Comparison of ENCODE assay signal across 13 mouse cellular contexts in the genomic region with DNA sequence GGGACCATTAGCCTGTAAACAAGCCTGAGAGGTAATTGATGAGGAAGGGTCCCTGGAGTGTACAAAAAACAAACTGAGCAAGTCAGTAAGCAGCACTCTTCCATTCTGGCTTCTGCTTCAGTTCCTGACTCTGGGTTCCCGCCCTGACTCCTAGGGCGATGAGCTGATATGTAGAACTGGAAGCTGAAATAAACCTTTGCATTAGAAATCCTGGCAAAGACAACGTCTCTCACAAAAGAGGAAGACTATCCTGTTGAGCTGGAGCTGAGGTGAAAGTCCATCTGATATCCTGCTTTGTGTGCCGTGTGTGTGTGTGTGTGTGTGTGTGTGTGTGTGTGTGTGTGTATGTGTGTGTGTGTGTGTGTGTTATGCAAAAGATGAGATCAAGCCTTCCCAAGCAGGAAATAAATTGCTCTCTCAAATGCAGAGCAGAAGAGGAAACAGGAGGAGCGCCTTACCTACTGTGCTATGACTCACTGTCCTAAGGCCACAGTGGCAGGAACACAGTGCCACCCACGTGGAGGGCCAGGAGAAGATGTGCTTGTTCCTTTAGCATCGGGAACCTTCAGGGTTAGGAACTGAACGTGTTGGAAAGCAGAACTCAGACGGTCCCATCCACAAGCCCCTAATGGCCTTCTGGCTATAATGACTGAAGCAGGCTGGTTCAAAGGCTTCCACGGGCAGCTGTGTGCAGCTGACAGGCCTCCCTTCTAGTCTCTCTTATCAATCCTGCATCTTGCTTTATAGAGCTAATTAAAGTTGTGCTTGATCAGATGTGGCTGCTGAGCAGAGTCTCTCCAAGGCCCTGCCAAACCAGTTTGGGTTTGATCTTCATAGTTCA. TPM values are rescaled to one million over a fixed set of nuclear protein-coding genes. Genes with fewer than 3 reads are reported as not detected.
DNase-seq lines count a peak whose midpoint lies in the region; ATAC-seq and TF ChIP-seq lines count a peak whose summit lies in the region.
"Had no signal": no experiment of that assay in that cellular context is flagged by ENCODE, and none has a peak within 500 bp of the region (broad histone marks: within the 10 kb centered on the region; RNA-seq: fewer than 3 reads in every experiment).

No protein-coding gene starts in this region.

- ATAC-seq in kidney, embryonic 14.5 days (ENCODE audit: low FRiP score, low TSS enrichment) = peak; percentile 58; the same call in 1 of the 2 replicates
- no peak for ATAC-seq in heart, embryonic 12.5 days (ENCODE audit: insufficient number of reproducible peaks, low FRiP score)
- no peak for ATAC-seq in CD4-positive, CD25-positive, alpha-beta regulatory T cell, adult 4 months
- ATAC-seq: forebrain, embryonic 13.5 days had no signal

- H3K9me3 ChIP-seq in kidney, embryonic 14.5 days (ENCODE audit: control insufficient read depth, low read length) = no peaks in the 10 kb centered on the region
- no peaks in the 10 kb centered on the region for H3K9me3 ChIP-seq in heart, embryonic 12.5 days (replicated peaks)
- H3K9me3 ChIP-seq: embryonic facial prominence, embryonic 12.5 days; forebrain, embryonic 13.5 days; lung, embryonic 15.5 days had no signal

- H3K36me3 ChIP-seq in kidney, embryonic 14.5 days (ENCODE audit: control insufficient read depth, insufficient read depth, low read length) = no peaks in the 10 kb centered on the region
- H3K36me3 ChIP-seq in testis, adult 2 months (ENCODE audit: control insufficient read depth, insufficient read depth, low read length) = no peaks in the 10 kb centered on the region
- H3K36me3 ChIP-seq in heart, embryonic 12.5 days = no peaks in the 10 kb centered on the region
- H3K36me3 ChIP-seq: embryonic facial prominence, embryonic 12.5 days; lung, embryonic 15.5 days had no signal

- no peak for TF ChIP-seq POLR2A in testis, adult 2 months (IDR thresholded peaks at IDR 0.05; ENCODE audit: control insufficient read depth, low read depth, low read length)

- H3K9ac ChIP-seq in kidney, embryonic 14.5 days (ENCODE audit: low read depth, low read length) = no peak overlapping the region
- H3K9ac ChIP-seq in heart, embryonic 12.5 days = no peak overlapping the region
- H3K9ac ChIP-seq: embryonic facial prominence, embryonic 12.5 days; forebrain, embryonic 13.5 days; lung, embryonic 15.5 days had no signal

- TF ChIP-seq CTCF in testis, adult 2 months (IDR thresholded peaks at IDR 0.05; ENCODE audit: control insufficient read depth, insufficient read depth, insufficient replicate concordance, low read depth, low read length) = no peak

- no peak overlapping the region for H3K4me2 ChIP-seq in kidney, embryonic 14.5 days (replicated peaks; ENCODE audit: low read depth, low read length)
- no peak overlapping the region for H3K4me2 ChIP-seq in heart, embryonic 12.5 days
- H3K4me2 ChIP-seq: embryonic facial prominence, embryonic 12.5 days; forebrain, embryonic 13.5 days; lung, embryonic 15.5 days had no signal

- no peaks in the 10 kb centered on the region for H3K27me3 ChIP-seq in kidney, embryonic 14.5 days (ENCODE audit: control insufficient read depth, insufficient read depth, low read length)
- H3K27me3 ChIP-seq in testis, adult 2 months (ENCODE audit: control insufficient read depth, insufficient read depth, low read length) = no peaks in the 10 kb centered on the region
- H3K27me3 ChIP-seq in heart, embryonic 12.5 days (replicated peaks) = 0 out of 2 replicates have a peak, but pooled peaks cover 6% of the 10 kb centered on the region
- H3K27me3 ChIP-seq: embryonic facial prominence, embryonic 12.5 days; forebrain, embryonic 13.5 days; lung, embryonic 15.5 days had no signal

- 60% methylated on average over 10 of the region's 10 CpGs for WGBS in kidney, embryonic 14.5 days
- 73% methylated on average over 10 of the region's 10 CpGs for WGBS in heart, embryonic 12.5 days

- peaks cover 8% of the 10 kb centered on the region for H3K4me1 ChIP-seq in kidney, embryonic 14.5 days (ENCODE audit: control insufficient read depth, insufficient read depth, low read length)
- no peaks in the 10 kb centered on the region for H3K4me1 ChIP-seq in testis, adult 2 months (ENCODE audit: control insufficient read depth, insufficient read depth, low read length)
- H3K4me1 ChIP-seq in heart, embryonic 12.5 days (replicated peaks) = no peaks in the 10 kb centered on the region
- H3K4me1 ChIP-seq: forebrain, embryonic 13.5 days had no signal

- no peak overlapping the region for H3K4me3 ChIP-seq in kidney, embryonic 14.5 days (ENCODE audit: low read length)
- H3K4me3 ChIP-seq in testis, adult 2 months (ENCODE audit: control insufficient read depth, low read depth, low read length) = no peak overlapping the region
- no peak overlapping the region for H3K4me3 ChIP-seq in heart, embryonic 12.5 days
- H3K4me3 ChIP-seq: embryonic facial prominence, embryonic 12.5 days; forebrain, embryonic 13.5 days; heart, adult 2 months; lung, embryonic 15.5 days had no signal

- no peak for DNase-seq in kidney, adult 18-20 months
- no peak for DNase-seq in testis, postnatal 10 days (ENCODE audit: low spot score)
- DNase-seq in gonadal fat pad, adult 2 months (ENCODE audit: low read depth) = peak; percentile 87
- DNase-seq in urinary bladder, postnatal 25 days (ENCODE audit: low spot score) = peak; percentile 16
- DNase-seq: heart, adult 2 months; heart, postnatal 4 days had no signal

- no peak overlapping the region for H3K27ac ChIP-seq in kidney, embryonic 14.5 days (ENCODE audit: low read depth, low read length)
- H3K27ac ChIP-seq in testis, adult 2 months (ENCODE audit: control insufficient read depth, insufficient read depth, low read depth, low read length) = peak overlapping the region; percentile 63; the same call in 1 of the 2 replicates
- no peak overlapping the region for H3K27ac ChIP-seq in heart, embryonic 12.5 days (ENCODE audit: poor library complexity, severe bottlenecking)
- H3K27ac ChIP-seq: embryonic facial prominence, embryonic 12.5 days; forebrain, embryonic 13.5 days; heart, adult 2 months; lung, embryonic 15.5 days had no signal

RNA-seq across cellular contexts. Expression of a gene that starts 19.6 kb away (rescaled TPM):
- polyA plus RNA-seq in kidney, embryonic 14.5 days (2014; fragmentation: Nextera tagmentation; extraction: Ambion mirVana) = 23.9 and 48.6 TPM in 2 replicates
- polyA plus RNA-seq in testis, adult 2 months (2012; rRNA removed) = 30.3 and 32.8 TPM in 2 replicates
- polyA plus RNA-seq in gonadal fat pad, adult 2 months (2012; rRNA removed) = 11.2 and 18.8 TPM in 2 replicates
- 12.0 and 12.4 TPM in 2 replicates for polyA plus RNA-seq in heart, embryonic 12.5 days (2016; fragmentation: Nextera tagmentation; extraction: Ambion mirVana)
- polyA plus RNA-seq in CD4-positive, CD25-positive, alpha-beta regulatory T cell, adult 4 months (2017; shearing (Covaris generic)) = 1 to 10 TPM in 1 of 2 experiments, under 1 TPM in 1; 0.55 to 1.3 TPM

Comparison
In these comparisons a context has a peak if more than half of its experiments do, and no peak if none do; other contexts are left out.
1. DNase-seq: peak in gonadal fat pad, adult 2 months (single experiment) and urinary bladder, postnatal 25 days (single experiment); none in kidney, adult 18-20 months (single experiment) and testis, postnatal 10 days (single experiment).